Mouse (Mus musculus) CD4-positive naive resting alpha-beta T cell, adult 57 days (primary cell): ENCODE measurements around the gene Cfl1. TPM values are rescaled to one million over a fixed set of nuclear protein-coding genes. Genes with fewer than 3 reads are reported as not detected.

Source experiments
- total RNA-seq: library from RNA; stranded (reverse); gene quantifications from one replicate; pipeline ENCODE4 v1.2.4, GENCODE M21; 2023

Cfl1 gene
- 1,409 TPM for total RNA-seq

GRCm38 (mm10) chr19:5490313-5490897, at the start of gene Cfl1:
TSS of gene Cfl1 (plus strand) at chr19:5490455.

GRCm38 (mm10) chr19:5447515-5448353, 42.5 kb upstream of the Cfl1 start, which contains the start of gene Fosl1:
TSS of gene Fosl1 (plus strand) at chr19:5447547.

GRCm38 (mm10) chr19:5457746-5458442, 32.4 kb upstream of the Cfl1 start, which contains the start of gene Ccdc85b:
TSS of gene Ccdc85b (minus strand) at chr19:5457894.

GRCm38 (mm10) chr19:5460465-5460911, 29.8 kb upstream of the Cfl1 start, which contains the start of gene Fibp:
TSS of gene Fibp (plus strand) at chr19:5460615.

GRCm38 (mm10) chr19:5468374-5468773, 21.9 kb upstream of the Cfl1 start, which contains the start of gene Ctsw:
TSS of gene Ctsw (minus strand) at chr19:5468507.

GRCm38 (mm10) chr19:5473720-5474119, 16.5 kb upstream of the Cfl1 start, which contains the start of gene Efemp2:
TSS of gene Efemp2 (plus strand) at chr19:5473954.

GRCm38 (mm10) chr19:5487768-5488550, 2.3 kb upstream of the Cfl1 start, which contains the start of gene Mus81:
TSS of gene Mus81 (minus strand) at chr19:5488402.

GRCm38 (mm10) chr19:5503687-5504086, 13.4 kb downstream of the Cfl1 start, which contains the start of gene 1700020D05Rik:
TSS of gene 1700020D05Rik (minus strand) at chr19:5503787.

GRCm38 (mm10) chr19:5510031-5511026, 20.1 kb downstream of the Cfl1 start, which contains the start of gene Snx32:
TSS of gene Snx32 (minus strand) at chr19:5510538.

Other genes starting within 250 kb of the Cfl1 start
- 132 TPM for gene Pacs1, start 217.3 kb upstream of the Cfl1 start, total RNA-seq
- gene Sf3b2, start 195.0 kb upstream of the Cfl1 start, total RNA-seq, result 247 TPM
- gene Gal3st3, start 192.1 kb upstream of the Cfl1 start, total RNA-seq, result not detected
- not detected for gene Catsper1, start 154.7 kb upstream of the Cfl1 start, total RNA-seq
- gene Cst6, start 140.9 kb upstream of the Cfl1 start, total RNA-seq, result not detected
- gene Eif1ad, start 123.7 kb upstream of the Cfl1 start, total RNA-seq, result 41.9 TPM
- gene Banf1, start 123.3 kb upstream of the Cfl1 start, total RNA-seq, result 106 TPM
- gene Sart1, start 101.8 kb upstream of the Cfl1 start, total RNA-seq, result 200 TPM
- gene Tsga10ip, start 87.9 kb upstream of the Cfl1 start, total RNA-seq, result 1.4 TPM
- gene Drap1, start 65.5 kb upstream of the Cfl1 start, total RNA-seq, result 174 TPM
- 61.4 TPM for gene AI837181, start 65.3 kb upstream of the Cfl1 start, total RNA-seq
- gene Fosl1, start 42.9 kb upstream of the Cfl1 start, total RNA-seq, result 0.71 TPM
- gene Ccdc85b, start 32.6 kb upstream of the Cfl1 start, total RNA-seq, result 7.5 TPM
- gene Fibp, start 29.8 kb upstream of the Cfl1 start, total RNA-seq, result 76.3 TPM
- 54.6 TPM for gene Ctsw, start 21.9 kb upstream of the Cfl1 start, total RNA-seq
- gene Efemp2, start 16.5 kb upstream of the Cfl1 start, total RNA-seq, result 1.6 TPM
- gene Mus81, start 2.1 kb upstream of the Cfl1 start, total RNA-seq, result 47.9 TPM
- 1.4 TPM for gene 1700020D05Rik, start 13.3 kb downstream of the Cfl1 start, total RNA-seq
- gene Snx32, start 20.1 kb downstream of the Cfl1 start, total RNA-seq, result 6.6 TPM
- gene Ovol1, start 70.2 kb downstream of the Cfl1 start, total RNA-seq, result not detected
- gene Ap5b1, start 77.6 kb downstream of the Cfl1 start, total RNA-seq, result 24.4 TPM
- gene Rnaseh2c, start 111.4 kb downstream of the Cfl1 start, total RNA-seq, result 97.8 TPM
- 120 TPM for gene Kat5, start 119.8 kb downstream of the Cfl1 start, total RNA-seq
- 154 TPM for gene Rela, start 147.0 kb downstream of the Cfl1 start, total RNA-seq
- gene Sipa1, start 173.3 kb downstream of the Cfl1 start, total RNA-seq, result 202 TPM
- gene Map3k11, start 198.3 kb downstream of the Cfl1 start, total RNA-seq, result 51.2 TPM
- 191 TPM for gene Pcnx3, start 198.5 kb downstream of the Cfl1 start, total RNA-seq
- gene Kcnk7, start 213.9 kb downstream of the Cfl1 start, total RNA-seq, result not detected
- gene Ehbp1l1, start 235.9 kb downstream of the Cfl1 start, total RNA-seq, result 25.5 TPM
- 33.6 TPM for gene Fam89b, start 239.2 kb downstream of the Cfl1 start, total RNA-seq